ENCODE assay signal across 11 mouse cellular contexts in the genomic region with DNA sequence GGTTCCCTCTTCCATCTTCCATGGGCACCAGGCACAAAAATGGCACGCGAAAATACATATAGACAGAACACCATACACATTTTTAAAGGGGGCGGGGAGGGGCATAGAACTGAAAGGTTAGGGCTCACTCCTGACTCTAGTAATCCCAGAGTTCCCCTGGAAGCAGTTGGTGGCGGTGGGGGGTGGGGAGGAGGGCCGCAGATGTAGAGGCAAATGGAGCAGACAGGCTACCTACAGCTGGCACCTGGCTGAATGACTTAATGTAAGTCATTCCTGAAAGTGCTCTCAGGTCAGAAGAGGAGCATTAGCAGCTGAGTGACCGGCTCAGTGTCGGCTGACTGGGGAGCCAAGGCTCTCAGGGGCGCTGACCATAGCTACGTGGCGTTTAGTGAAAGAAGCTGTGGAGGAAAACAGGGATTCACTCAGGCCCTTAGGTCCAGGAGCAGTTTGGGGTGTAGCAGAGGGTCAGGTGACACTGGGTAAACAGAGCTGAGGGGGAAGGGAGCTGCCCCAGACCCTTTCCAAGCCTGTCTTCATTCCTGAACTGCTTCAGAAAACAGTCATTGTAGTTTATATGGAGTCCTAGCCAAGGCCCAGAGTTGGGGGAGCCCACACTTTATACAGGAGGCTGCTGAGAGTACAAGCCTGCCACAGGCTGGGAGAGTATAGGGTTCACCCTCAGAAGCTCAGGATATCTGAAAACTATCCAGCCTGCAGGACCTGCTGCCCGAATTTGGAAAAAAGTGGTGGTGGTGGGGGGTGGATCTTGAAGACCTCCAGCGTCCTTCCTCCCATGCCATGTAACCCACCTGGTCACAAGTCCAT. TPM values are rescaled to one million over a fixed set of nuclear protein-coding genes. Genes with fewer than 3 reads are reported as not detected.
DNase-seq lines count a peak whose midpoint lies in the region; ATAC-seq and TF ChIP-seq lines count a peak whose summit lies in the region.
"Had no signal": no experiment of that assay in that cellular context is flagged by ENCODE, and none has a peak within 500 bp of the region (broad histone marks: within the 10 kb centered on the region; RNA-seq: fewer than 3 reads in every experiment).

No protein-coding gene starts in this region.

- H3K4me1 ChIP-seq in lung, embryonic 14.5 days (ENCODE audit: insufficient read depth) = peaks cover 23% of the 10 kb centered on the region
- peaks cover 46% of the 10 kb centered on the region for H3K4me1 ChIP-seq in neural tube, embryonic 15.5 days

- H3K36me3 ChIP-seq in lung, embryonic 14.5 days (ENCODE audit: insufficient read depth) = peaks cover 47% of the 10 kb centered on the region
- H3K36me3 ChIP-seq in neural tube, embryonic 15.5 days = no peaks in the 10 kb centered on the region

- peak; percentile 91 for DNase-seq in heart, adult 11 months
- DNase-seq in heart, postnatal 10 days = no peak
- no peak for DNase-seq in lung, embryonic 14.5 days
- DNase-seq in lung, postnatal 4 days = no peak
- no peak for DNase-seq in adipocyte (ENCODE audit: low spot score)
- no peak for DNase-seq in cerebellum, adult 18-20 months
- DNase-seq: cerebellum, adult 2 months had no signal

- peak overlapping the region; percentile 81; the same call in 1 of the 2 replicates for H3K27ac ChIP-seq in lung, embryonic 14.5 days (ENCODE audit: low read depth)
- H3K27ac ChIP-seq in neural tube, embryonic 15.5 days (replicated peaks) = no peak overlapping the region

- ATAC-seq in lung, embryonic 14.5 days (ENCODE audit: insufficient read depth) = no peak
- ATAC-seq in erythroid progenitor cell, adult 5-6 weeks (replicated peaks; ENCODE audit: low FRiP score, poor library complexity, severe bottlenecking) = 0 out of 2 replicates have a peak, but pooled peaks have one; percentile 15
- no peak for ATAC-seq in neural tube, embryonic 15.5 days (ENCODE audit: low FRiP score)
- ATAC-seq: inflammation-experienced regulatory T-cells, adult 6 months had no signal

- WGBS in lung, embryonic 14.5 days = 50% methylated on average over 12 of the region's 12 CpGs
- 27% methylated on average over 12 of the region's 12 CpGs for WGBS in neural tube, embryonic 15.5 days

- intact Hi-C loops in heart, postnatal 10 days (cut with DNase I) = no loop called here

- TF ChIP-seq CTCF in lung, embryonic 14.5 days (IDR thresholded peaks at IDR 0.05; ENCODE audit: low read depth) = no peak

- peak overlapping the region; percentile 62 for H3K9ac ChIP-seq in lung, embryonic 14.5 days
- no peak overlapping the region for H3K9ac ChIP-seq in neural tube, embryonic 15.5 days (replicated peaks)

- H3K4me3 ChIP-seq in lung, embryonic 14.5 days (ENCODE audit: low read depth, low read length) = peak overlapping the region; percentile 51
- no peak overlapping the region for H3K4me3 ChIP-seq in neural tube, embryonic 15.5 days (replicated peaks)

- H3K9me3 ChIP-seq in lung, embryonic 14.5 days (ENCODE audit: low read depth, low read length) = no peaks in the 10 kb centered on the region
- no peaks in the 10 kb centered on the region for H3K9me3 ChIP-seq in neural tube, embryonic 15.5 days (replicated peaks)

- peak overlapping the region; percentile 81 for H3K4me2 ChIP-seq in lung, embryonic 14.5 days
- H3K4me2 ChIP-seq in neural tube, embryonic 15.5 days = peak overlapping the region; percentile 98; the same call in 1 of the 2 replicates

- no peaks in the 10 kb centered on the region for H3K27me3 ChIP-seq in lung, embryonic 14.5 days (ENCODE audit: insufficient read depth, low read length)
- peaks cover 20% of the 10 kb centered on the region for H3K27me3 ChIP-seq in neural tube, embryonic 15.5 days (replicated peaks)

RNA-seq across cellular contexts. Expression of a gene that starts 10.9 kb away (rescaled TPM):
- total RNA-seq in heart, postnatal 10 days (2021) = 1 to 10 TPM; 1.9 to 2.0 TPM
- polyA plus RNA-seq in lung, embryonic 14.5 days (2014; fragmentation: Nextera tagmentation; extraction: Ambion mirVana) = 1.4 and 2.6 TPM in 2 replicates
- 26.0 and 32.1 TPM in 2 replicates for total RNA-seq in erythroid progenitor cell, adult 5-6 weeks (2015; ENCODE audit: low replicate concordance)
- total RNA-seq in erythroid progenitor cell, adult 5-6 weeks (2017; ENCODE audit: low replicate concordance) = 21.8 and 32.8 TPM in 2 replicates
- polyA plus RNA-seq in neural tube, embryonic 15.5 days (2015; fragmentation: Nextera tagmentation; extraction: Ambion mirVana) = 1.1 and 11.0 TPM in 2 replicates

RNA-seq across cellular contexts. Expression of a gene that starts 14.7 kb away (rescaled TPM):
- total RNA-seq in heart, postnatal 10 days (2021) = 10 to 100 TPM; 23.2 to 27.2 TPM
- 38.5 and 38.7 TPM in 2 replicates for polyA plus RNA-seq in lung, embryonic 14.5 days (2014; fragmentation: Nextera tagmentation; extraction: Ambion mirVana)
- 4.6 and 9.4 TPM in 2 replicates for total RNA-seq in erythroid progenitor cell, adult 5-6 weeks (2015; ENCODE audit: low replicate concordance)
- total RNA-seq in erythroid progenitor cell, adult 5-6 weeks (2017; ENCODE audit: low replicate concordance) = 2.6 and 3.6 TPM in 2 replicates
- 7.8 and 11.9 TPM in 2 replicates for polyA plus RNA-seq in neural tube, embryonic 15.5 days (2015; fragmentation: Nextera tagmentation; extraction: Ambion mirVana)

RNA-seq across cellular contexts. Expression of a gene that starts 27.7 kb away (rescaled TPM):
- total RNA-seq in heart, postnatal 10 days (2021) = not detected
- polyA plus RNA-seq in lung, embryonic 14.5 days (2014; fragmentation: Nextera tagmentation; extraction: Ambion mirVana) = 0.38 and 0.82 TPM in 2 replicates
- not detected in 2 replicates for total RNA-seq in erythroid progenitor cell, adult 5-6 weeks (2015; ENCODE audit: low replicate concordance)
- total RNA-seq in erythroid progenitor cell, adult 5-6 weeks (2017; ENCODE audit: low replicate concordance) = not detected in 2 replicates
- polyA plus RNA-seq in neural tube, embryonic 15.5 days (2015; fragmentation: Nextera tagmentation; extraction: Ambion mirVana) = 0.09 TPM in 1 of 2 replicates, not detected in the other
- total RNA-seq: left cerebral cortex, postnatal 10 days had no signal
- polyA plus RNA-seq: inflammation-experienced regulatory T-cells, adult 6 months had no signal

RNA-seq across cellular contexts. Expression of a gene that starts 36.6 kb away (rescaled TPM):
- total RNA-seq in heart, postnatal 10 days (2021) = 10 to 100 TPM; 20.6 to 23.8 TPM
- 63.1 and 64.0 TPM in 2 replicates for polyA plus RNA-seq in lung, embryonic 14.5 days (2014; fragmentation: Nextera tagmentation; extraction: Ambion mirVana)
- 8.8 and 19.1 TPM in 2 replicates for total RNA-seq in erythroid progenitor cell, adult 5-6 weeks (2015; ENCODE audit: low replicate concordance)
- total RNA-seq in erythroid progenitor cell, adult 5-6 weeks (2017; ENCODE audit: low replicate concordance) = 3.1 and 5.1 TPM in 2 replicates
- polyA plus RNA-seq in neural tube, embryonic 15.5 days (2015; fragmentation: Nextera tagmentation; extraction: Ambion mirVana) = 59.5 and 62.7 TPM in 2 replicates

RNA-seq across cellular contexts. Expression of a gene that starts 38.1 kb away (rescaled TPM):
- total RNA-seq in heart, postnatal 10 days (2021) = 10 to 100 TPM; 25.6 to 33.8 TPM
- 59.1 and 68.1 TPM in 2 replicates for polyA plus RNA-seq in lung, embryonic 14.5 days (2014; fragmentation: Nextera tagmentation; extraction: Ambion mirVana)
- total RNA-seq in erythroid progenitor cell, adult 5-6 weeks (2015; ENCODE audit: low replicate concordance) = 8.3 and 23.9 TPM in 2 replicates
- 6.3 and 27.2 TPM in 2 replicates for total RNA-seq in erythroid progenitor cell, adult 5-6 weeks (2017; ENCODE audit: low replicate concordance)
- 33.6 and 43.7 TPM in 2 replicates for polyA plus RNA-seq in neural tube, embryonic 15.5 days (2015; fragmentation: Nextera tagmentation; extraction: Ambion mirVana)

Comparison
In these comparisons a context has a peak if more than half of its experiments do, and no peak if none do; other contexts are left out.
1. RNA of a gene that starts 10.9 kb away (total RNA-seq): 21.8 to 32.8 TPM in erythroid progenitor cell, adult 5-6 weeks; 1.9 to 2.0 TPM in heart, postnatal 10 days; every median in the first group is over 4 times any median in the second.